Mouse (Mus musculus): Measurements from ENCODE around the gene Tomm6.

- TF ChIP-seq CTCF (IDR thresholded peaks at IDR 0.05; ENCODE audit: low read depth) (no peak), EP300 (IDR thresholded peaks at IDR 0.05; ENCODE audit: low read depth) (no peak)
Measured at GRCm38 (mm10) chr17:47737271-47738065, 49.3 kb upstream of the Tomm6 start.

Measured in liver, postnatal 0 days (tissue).